Mouse (Mus musculus): ENCODE data around the gene Msx2. TPM values are rescaled to one million over a fixed set of nuclear protein-coding genes. Genes with fewer than 3 reads are reported as not detected.

Gene Msx2
- polyA plus RNA-seq, 2 experiments from 2014 or later = not detected

Other genes with a start within 250 kb of the Msx2 start
- gene Ror2, start 186.9 kb downstream of the Msx2 start, polyA plus RNA-seq (2017; shearing (Covaris generic)) = not detected
- 10 to 100 TPM; 30.4 to 33.4 TPM for gene Sptlc1, start 95.7 kb downstream of the Msx2 start, polyA plus RNA-seq (2017; shearing (Covaris generic))

Data from activated CD4-positive, CD25-positive, alpha-beta regulatory T cell, adult 4 months (primary cell).